In genomic region chr5:131601934-131602692, GRCm38 (mm10) we compare ENCODE assay signal across 12 mouse cellular contexts.
DNase-seq lines count a peak whose midpoint lies in the region; ATAC-seq and TF ChIP-seq lines count a peak whose summit lies in the region.
"Had no signal": no experiment of that assay in that cellular context is flagged by ENCODE, and none has a peak within 500 bp of the region (broad histone marks: within the 10 kb centered on the region; RNA-seq: fewer than 3 reads in every experiment).

No protein-coding gene starts in this region.

- intact Hi-C loops in left cerebral cortex, adult 2 months (cut with DNase I), result loop anchor here (5.0 kb wide), 1 partner anchor 65 kb away; no protein-coding TSS in a partner anchor

- H3K36me3 ChIP-seq in kidney, embryonic 15.5 days, result no peaks in the 10 kb centered on the region
- H3K36me3 ChIP-seq in forebrain, embryonic 14.5 days (ENCODE audit: control insufficient read depth, insufficient read depth, low read length), result no peaks in the 10 kb centered on the region
- no peaks in the 10 kb centered on the region for H3K36me3 ChIP-seq in hindbrain, postnatal 0 days (ENCODE audit: insufficient read depth, low read length)
- no peaks in the 10 kb centered on the region for H3K36me3 ChIP-seq in thymus, adult 2 months (ENCODE audit: control insufficient read depth, insufficient read depth, low read length)
- H3K36me3 ChIP-seq: limb, embryonic 10.5 days had no signal

- DNase-seq in kidney, adult 11 months, result no peak
- DNase-seq in forebrain, embryonic 14.5 days (ENCODE audit: low spot score), result peak; percentile 86
- peak; percentile 44 for DNase-seq in hindbrain, postnatal 0 days (ENCODE audit: low spot score)
- DNase-seq in retina, embryonic 14.5 days (ENCODE audit: low spot score), result peak; percentile 81
- DNase-seq in spleen, adult 12 weeks (ENCODE audit: low spot score), result no peak
- DNase-seq in left cerebral cortex, adult 2 months (ENCODE audit: extremely low spot score in 1 of 2, low spot score in 2 of 2), result no peak
- DNase-seq in thymus, adult 2 months, result no peak
- DNase-seq: adrenal gland, adult 8-10 months; layer of hippocampus, adult 9-11 months had no signal

- H3K27me3 ChIP-seq in kidney, embryonic 15.5 days, result peaks cover 22% of the 10 kb centered on the region; the same call in 1 of the 2 replicates
- 0 out of 2 replicates have a peak, but pooled peaks cover 3% of the 10 kb centered on the region for H3K27me3 ChIP-seq in forebrain, embryonic 14.5 days (replicated peaks; ENCODE audit: control insufficient read depth, insufficient read depth, low read length)
- no peaks in the 10 kb centered on the region for H3K27me3 ChIP-seq in hindbrain, postnatal 0 days (ENCODE audit: insufficient read depth, low read length)
- no peaks in the 10 kb centered on the region for H3K27me3 ChIP-seq in thymus, adult 2 months (ENCODE audit: control insufficient read depth, insufficient read depth, low read length)

- H3K9ac ChIP-seq in kidney, embryonic 15.5 days, result no peak overlapping the region
- no peak overlapping the region for H3K9ac ChIP-seq in forebrain, embryonic 14.5 days (ENCODE audit: low read length)
- H3K9ac ChIP-seq in hindbrain, postnatal 0 days (replicated peaks; ENCODE audit: low read length), result no peak overlapping the region
- H3K9ac ChIP-seq: liver, embryonic 14.5 days had no signal

- WGBS in kidney, embryonic 15.5 days, result 36% methylated on average over 7 of the region's 7 CpGs
- WGBS in forebrain, embryonic 14.5 days, result 7% methylated on average over 7 of the region's 7 CpGs
- WGBS in hindbrain, postnatal 0 days, result 40% methylated on average over 7 of the region's 7 CpGs
- 95% methylated on average over 7 of the region's 7 CpGs for WGBS in thymus, adult 2 months

- no peak for TF ChIP-seq POLR2A in thymus, adult 2 months (IDR thresholded peaks at IDR 0.05; ENCODE audit: control insufficient read depth, extremely low read depth, insufficient read depth, low read length, poor library complexity)

- H3K4me3 ChIP-seq in kidney, embryonic 15.5 days (replicated peaks), result no peak overlapping the region
- H3K4me3 ChIP-seq in forebrain, embryonic 14.5 days (ENCODE audit: low read depth, low read length), result no peak overlapping the region
- no peak overlapping the region for H3K4me3 ChIP-seq in hindbrain, postnatal 0 days (ENCODE audit: low read length)
- H3K4me3 ChIP-seq in left cerebral cortex, adult 2 months, result no peak overlapping the region
- H3K4me3 ChIP-seq in thymus, adult 2 months (ENCODE audit: control insufficient read depth, insufficient read depth, low read length), result no peak overlapping the region
- H3K4me3 ChIP-seq: limb, embryonic 10.5 days had no signal

- no peaks in the 10 kb centered on the region for H3K9me3 ChIP-seq in kidney, embryonic 15.5 days (replicated peaks)
- H3K9me3 ChIP-seq in forebrain, embryonic 14.5 days (replicated peaks; ENCODE audit: control insufficient read depth, low read length), result no peaks in the 10 kb centered on the region
- no peaks in the 10 kb centered on the region for H3K9me3 ChIP-seq in hindbrain, postnatal 0 days (ENCODE audit: low read length)
- H3K9me3 ChIP-seq: limb, embryonic 10.5 days had no signal

- TF ChIP-seq CTCF in hindbrain, postnatal 0 days (IDR thresholded peaks at IDR 0.05; ENCODE audit: low read depth), result no peak
- no peak for TF ChIP-seq CTCF in left cerebral cortex, adult 2 months (IDR thresholded peaks at IDR 0.05)
- TF ChIP-seq CTCF in thymus, adult 2 months (IDR thresholded peaks at IDR 0.05; ENCODE audit: borderline replicate concordance, control insufficient read depth, extremely low read depth, insufficient read depth, low read length, poor library complexity), result no peak

- peaks cover 24% of the 10 kb centered on the region for H3K4me1 ChIP-seq in kidney, embryonic 15.5 days
- H3K4me1 ChIP-seq in forebrain, embryonic 14.5 days (ENCODE audit: control insufficient read depth, insufficient read depth, low read length), result peaks cover 41% of the 10 kb centered on the region
- H3K4me1 ChIP-seq in hindbrain, postnatal 0 days (ENCODE audit: insufficient read depth, low read length), result peaks cover 19% of the 10 kb centered on the region
- no peaks in the 10 kb centered on the region for H3K4me1 ChIP-seq in thymus, adult 2 months (replicated peaks; ENCODE audit: control insufficient read depth, insufficient read depth, low read length)

- no peak overlapping the region for H3K27ac ChIP-seq in kidney, embryonic 15.5 days
- peak overlapping the region; percentile 76 for H3K27ac ChIP-seq in forebrain, embryonic 14.5 days (ENCODE audit: low read depth, low read length)
- no peak overlapping the region for H3K27ac ChIP-seq in hindbrain, postnatal 0 days
- H3K27ac ChIP-seq in left cerebral cortex, adult 2 months, result no peak overlapping the region
- no peak overlapping the region for H3K27ac ChIP-seq in thymus, adult 2 months (ENCODE audit: control insufficient read depth, insufficient read depth, low read length)
- H3K27ac ChIP-seq: limb, embryonic 10.5 days; liver, embryonic 14.5 days had no signal

- H3K4me2 ChIP-seq in kidney, embryonic 15.5 days, result no peak overlapping the region
- H3K4me2 ChIP-seq in forebrain, embryonic 14.5 days (ENCODE audit: low read length), result 0 out of 2 replicates have a peak overlapping the region, but pooled peaks have one; percentile 12
- no peak overlapping the region for H3K4me2 ChIP-seq in hindbrain, postnatal 0 days (ENCODE audit: low read depth, low read length)

- peak; percentile 80 for ATAC-seq in kidney, embryonic 15.5 days (replicated peaks; ENCODE audit: low FRiP score)
- ATAC-seq in forebrain, embryonic 14.5 days, result peak; percentile 60
- ATAC-seq in hindbrain, postnatal 0 days, result no peak

Comparison
In these comparisons a context has a peak if more than half of its experiments do, and no peak if none do; other contexts are left out.
1. DNase-seq: peak in forebrain, embryonic 14.5 days (single experiment), hindbrain, postnatal 0 days (single experiment) and retina, embryonic 14.5 days (single experiment); none in kidney, adult 11 months (single experiment), spleen, adult 12 weeks (single experiment), left cerebral cortex, adult 2 months (0 of 2) and thymus, adult 2 months (single experiment).